Mouse (Mus musculus): ENCODE results near the gene Paxbp1. TPM values are rescaled to one million over a fixed set of nuclear protein-coding genes. Genes with fewer than 3 reads are reported as not detected.
A peak's percentile ranks its signal among the peaks of the same experiment; 100 is the strongest.

Paxbp1 gene
- total and polyA plus RNA-seq, 2 experiments from 2014 or later, result 18.8 to 30.6 TPM

DNA sequence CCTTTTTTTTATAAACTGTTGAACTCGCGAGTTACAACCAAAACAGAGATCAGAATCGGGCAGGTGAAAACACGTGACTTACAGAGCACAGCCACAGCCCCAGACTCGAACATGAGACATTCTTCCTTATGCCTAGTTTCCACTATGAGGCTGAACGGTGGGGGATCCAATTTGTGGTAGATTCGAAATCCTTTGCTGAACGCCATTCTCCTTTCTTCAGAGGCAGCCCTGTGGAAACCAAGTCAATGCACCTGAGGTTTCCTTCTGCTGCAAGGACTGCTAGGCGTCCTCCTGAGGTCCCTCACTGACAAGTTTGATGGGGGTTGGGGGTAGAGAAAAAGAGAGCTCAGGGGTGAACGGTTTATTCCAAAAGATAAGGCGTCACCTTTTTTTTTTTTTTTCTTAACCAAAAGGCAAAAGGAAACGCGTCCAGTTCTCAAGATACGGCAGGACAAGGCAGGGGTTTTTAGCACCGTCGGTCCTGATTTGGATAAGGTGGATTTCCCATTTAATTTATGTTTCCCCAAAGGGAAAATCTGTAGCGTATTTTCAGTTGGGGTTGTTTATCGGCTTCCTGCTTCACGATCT lies 34.3 kb downstream of the Paxbp1 start:
- 3% methylated on average over 19 of the region's 19 CpGs for WGBS
- no peaks in the 10 kb centered on the region for H3K27me3 ChIP-seq (ENCODE audit: control insufficient read depth, insufficient read depth, low read length)
- DNase-seq (ENCODE audit: low spot score), result peak; percentile 57
- peaks cover 7% of the 10 kb centered on the region; the same call in 1 of the 2 replicates for H3K4me1 ChIP-seq (ENCODE audit: control insufficient read depth, insufficient read depth)
- peak overlapping the region; percentile 91 for H3K4me3 ChIP-seq (ENCODE audit: low read depth, low read length)
- ATAC-seq (ENCODE audit: insufficient read depth, low read depth), result no peak
- no peaks in the 10 kb centered on the region for H3K9me3 ChIP-seq (replicated peaks; ENCODE audit: control insufficient read depth, low read length)
- H3K9ac ChIP-seq (replicated peaks; ENCODE audit: low read depth, low read length), result peak overlapping the region; percentile 89
- peak overlapping the region; percentile 73 for H3K4me2 ChIP-seq (ENCODE audit: low read depth, low read length)
- peaks cover 10% of the 10 kb centered on the region for H3K36me3 ChIP-seq (replicated peaks; ENCODE audit: control insufficient read depth, insufficient read depth, low read length)
- no peak for TF ChIP-seq EP300 (IDR thresholded peaks at IDR 0.05; ENCODE audit: low read depth)
- TF ChIP-seq CTCF (IDR thresholded peaks at IDR 0.05; ENCODE audit: low read depth), result no peak
- H3K27ac ChIP-seq (ENCODE audit: low read depth), result peak overlapping the region; percentile 90; the same call in 1 of the 2 replicates

GRCm38 (mm10) chr16:91004915-91005538 lies 39.3 kb downstream of the Paxbp1 start:
- ATAC-seq (ENCODE audit: insufficient read depth, low read depth), result no peak
- no peak for TF ChIP-seq EP300 (IDR thresholded peaks at IDR 0.05; ENCODE audit: low read depth)
- no peak for TF ChIP-seq CTCF (IDR thresholded peaks at IDR 0.05; ENCODE audit: low read depth)
- DNase-seq (ENCODE audit: low spot score), result no peak
- Histone ChIP-seq H3K4me3 (ENCODE audit: low read depth, low read length) (no peak overlapping the region), H3K4me2 (ENCODE audit: low read depth, low read length) (no peak overlapping the region), H3K27me3 (ENCODE audit: control insufficient read depth, insufficient read depth, low read length) (no peaks in the 10 kb centered on the region), H3K4me1 (ENCODE audit: control insufficient read depth, insufficient read depth) (peaks cover 7% of the 10 kb centered on the region; the same call in 1 of the 2 replicates), H3K36me3 (replicated peaks; ENCODE audit: control insufficient read depth, insufficient read depth, low read length) (no peaks in the 10 kb centered on the region), H3K9me3 (replicated peaks; ENCODE audit: control insufficient read depth, low read length) (no peaks in the 10 kb centered on the region), H3K9ac (replicated peaks; ENCODE audit: low read depth, low read length) (no peak overlapping the region), H3K27ac (ENCODE audit: low read depth) (no peak overlapping the region)
- 71% methylated on average over 4 of the region's 4 CpGs for WGBS

DNA sequence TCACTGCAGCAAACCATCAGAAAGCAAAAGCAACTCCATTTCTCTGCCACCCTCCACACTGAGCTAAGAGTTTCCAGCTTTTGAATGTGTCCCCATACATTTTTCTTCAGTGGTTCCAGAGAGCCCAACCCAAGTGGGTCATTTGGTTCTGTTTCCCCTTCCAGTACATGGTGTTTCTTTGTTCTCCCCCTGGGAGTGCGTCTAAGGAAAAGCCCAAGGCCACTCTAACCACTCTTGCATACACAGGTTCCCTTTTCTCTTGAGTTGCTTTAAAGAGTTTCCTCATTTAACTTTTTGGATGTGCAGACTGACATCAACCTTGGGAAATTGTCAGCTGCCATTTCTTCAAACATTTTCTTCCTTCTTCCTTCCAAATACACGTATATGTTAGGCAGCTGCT lies 43.2 kb downstream of the Paxbp1 start:
- Histone ChIP-seq H3K9ac (replicated peaks; ENCODE audit: low read depth, low read length) (no peak overlapping the region), H3K4me2 (ENCODE audit: low read depth, low read length) (no peak overlapping the region), H3K27ac (ENCODE audit: low read depth) (no peak overlapping the region), H3K9me3 (replicated peaks; ENCODE audit: control insufficient read depth, low read length) (no peaks in the 10 kb centered on the region), H3K27me3 (ENCODE audit: control insufficient read depth, insufficient read depth, low read length) (no peaks in the 10 kb centered on the region), H3K36me3 (replicated peaks; ENCODE audit: control insufficient read depth, insufficient read depth, low read length) (no peaks in the 10 kb centered on the region), H3K4me3 (ENCODE audit: low read depth, low read length) (no peak overlapping the region), H3K4me1 (ENCODE audit: control insufficient read depth, insufficient read depth) (no peaks in the 10 kb centered on the region)
- 88% methylated on average over 2 of the region's 2 CpGs for WGBS
- ATAC-seq (ENCODE audit: insufficient read depth, low read depth), result no peak
- no peak for TF ChIP-seq EP300 (IDR thresholded peaks at IDR 0.05; ENCODE audit: low read depth)
- no peak for TF ChIP-seq CTCF (IDR thresholded peaks at IDR 0.05; ENCODE audit: low read depth)
- DNase-seq (ENCODE audit: low spot score), result no peak

- Histone ChIP-seq H3K36me3 (replicated peaks; ENCODE audit: control insufficient read depth, insufficient read depth, low read length) (no peaks in the 10 kb centered on the region), H3K4me3 (ENCODE audit: low read depth, low read length) (no peak overlapping the region), H3K9me3 (replicated peaks; ENCODE audit: control insufficient read depth, low read length) (no peaks in the 10 kb centered on the region), H3K9ac (replicated peaks; ENCODE audit: low read depth, low read length) (no peak overlapping the region), H3K27me3 (ENCODE audit: control insufficient read depth, insufficient read depth, low read length) (no peaks in the 10 kb centered on the region), H3K4me2 (ENCODE audit: low read depth, low read length) (no peak overlapping the region), H3K4me1 (ENCODE audit: control insufficient read depth, insufficient read depth) (peaks cover 7% of the 10 kb centered on the region; the same call in 1 of the 2 replicates), H3K27ac (ENCODE audit: low read depth) (no peak overlapping the region)
- 85% methylated on average over 4 of the region's 4 CpGs for WGBS
- TF ChIP-seq EP300 (IDR thresholded peaks at IDR 0.05; ENCODE audit: low read depth) (no peak), CTCF (IDR thresholded peaks at IDR 0.05; ENCODE audit: low read depth) (no peak)
- DNase-seq (ENCODE audit: low spot score), result no peak
- no peak for ATAC-seq (ENCODE audit: insufficient read depth, low read depth)
These were observed 44.5 kb downstream of the Paxbp1 start for GRCm38 (mm10) chr16:90999827-91000226.

DNA sequence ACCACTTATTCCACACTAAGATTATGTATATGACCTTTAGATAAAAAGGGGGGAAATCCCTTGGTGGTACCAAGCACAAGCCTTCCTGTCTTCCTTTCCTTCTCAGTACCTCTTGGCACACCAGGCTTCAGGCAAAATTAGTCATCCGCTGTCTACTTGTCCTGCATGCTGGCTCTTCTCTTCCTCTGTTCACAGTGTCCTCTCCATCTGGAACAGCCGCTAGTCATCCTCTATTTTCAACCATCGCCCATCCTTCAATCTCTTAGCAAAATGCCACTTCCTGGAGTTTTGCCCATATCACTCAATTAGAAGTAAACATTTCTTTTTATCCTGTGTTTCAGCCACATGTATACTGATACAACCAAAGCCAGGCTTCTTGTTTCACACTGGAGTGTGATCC lies 46.5 kb downstream of the Paxbp1 start:
- no peaks in the 10 kb centered on the region for H3K27me3 ChIP-seq (ENCODE audit: control insufficient read depth, insufficient read depth, low read length)
- DNase-seq (ENCODE audit: low spot score), result no peak
- H3K4me3 ChIP-seq (ENCODE audit: low read depth, low read length), result no peak overlapping the region
- H3K4me1 ChIP-seq (ENCODE audit: control insufficient read depth, insufficient read depth), result peaks cover 14% of the 10 kb centered on the region; the same call in 1 of the 2 replicates
- H3K27ac ChIP-seq (ENCODE audit: low read depth), result no peak overlapping the region
- no peaks in the 10 kb centered on the region for H3K9me3 ChIP-seq (replicated peaks; ENCODE audit: control insufficient read depth, low read length)
- WGBS, result 75% methylated on average over 3 of the region's 3 CpGs
- peaks cover 7% of the 10 kb centered on the region for H3K36me3 ChIP-seq (replicated peaks; ENCODE audit: control insufficient read depth, insufficient read depth, low read length)
- ATAC-seq (ENCODE audit: insufficient read depth, low read depth), result no peak
- H3K4me2 ChIP-seq (ENCODE audit: low read depth, low read length), result no peak overlapping the region
- no peak overlapping the region for H3K9ac ChIP-seq (replicated peaks; ENCODE audit: low read depth, low read length)
- no peak for TF ChIP-seq CTCF (IDR thresholded peaks at IDR 0.05; ENCODE audit: low read depth)
- TF ChIP-seq EP300 (IDR thresholded peaks at IDR 0.05; ENCODE audit: low read depth), result no peak

Data from heart, postnatal 0 days (tissue).